Mouse (Mus musculus): ENCODE results near the gene Ank3.

Ank3 gene

DNA sequence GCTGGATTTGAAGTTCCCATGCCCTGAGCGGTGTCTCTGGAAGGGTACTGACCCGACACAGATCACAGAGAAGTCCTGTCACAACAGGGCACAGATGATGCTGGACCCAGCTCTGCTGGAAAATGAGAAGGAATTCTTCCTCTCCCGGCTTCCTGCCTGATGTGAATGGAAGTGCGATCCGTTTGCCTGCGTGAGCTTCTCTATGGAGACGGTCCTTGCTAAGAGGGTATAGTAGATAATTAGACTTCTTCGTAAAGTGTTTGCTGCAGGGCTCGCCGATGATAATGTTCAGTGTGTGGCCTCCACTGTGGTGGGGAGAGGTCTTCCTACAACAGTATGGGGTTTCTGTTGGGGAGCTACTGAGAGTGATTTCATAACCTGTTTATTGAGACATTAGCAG lies 388.8 kb downstream of the Ank3 start:
- no peak for DNase-seq

DNA sequence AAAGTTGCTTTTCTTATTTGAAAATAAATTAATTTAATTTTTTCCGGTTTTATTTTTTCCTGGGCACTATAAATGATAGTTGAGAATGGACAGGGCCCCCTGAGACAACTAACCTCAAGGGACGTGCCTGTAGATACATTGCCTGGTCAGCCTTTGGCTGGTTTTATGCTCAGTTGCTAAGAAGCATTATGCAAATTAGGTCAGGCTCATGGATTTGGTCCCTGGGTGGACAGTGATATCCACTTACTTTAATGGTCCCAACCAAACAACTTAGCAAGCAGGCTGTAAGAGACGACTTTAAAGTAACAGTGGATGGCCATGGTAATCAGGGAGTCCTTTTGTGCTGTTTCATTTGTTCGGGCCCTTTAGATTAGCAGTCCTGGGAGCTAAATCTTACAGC lies 392.0 kb downstream of the Ank3 start:
- DNase-seq = no peak

DNA sequence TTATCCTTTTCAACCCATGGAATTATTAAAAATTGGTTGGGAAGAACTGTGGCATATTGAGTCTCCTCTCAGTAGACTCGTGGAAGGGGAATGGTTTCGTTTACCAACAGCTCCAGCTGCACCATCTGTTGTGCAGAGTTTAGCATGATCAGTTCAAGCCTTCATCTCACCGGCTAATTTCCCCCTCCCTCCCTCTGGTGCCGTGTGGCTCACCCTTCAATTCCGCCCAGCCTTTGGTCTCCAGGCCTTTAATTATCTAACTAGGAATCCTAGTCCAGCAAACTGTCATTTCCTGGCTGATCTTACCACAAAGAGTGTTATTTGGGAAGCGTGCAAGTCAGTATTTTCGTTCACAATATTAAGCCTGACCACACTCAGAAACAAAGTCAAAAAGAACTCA lies 393.4 kb downstream of the Ank3 start:
- no peak for DNase-seq

DNA sequence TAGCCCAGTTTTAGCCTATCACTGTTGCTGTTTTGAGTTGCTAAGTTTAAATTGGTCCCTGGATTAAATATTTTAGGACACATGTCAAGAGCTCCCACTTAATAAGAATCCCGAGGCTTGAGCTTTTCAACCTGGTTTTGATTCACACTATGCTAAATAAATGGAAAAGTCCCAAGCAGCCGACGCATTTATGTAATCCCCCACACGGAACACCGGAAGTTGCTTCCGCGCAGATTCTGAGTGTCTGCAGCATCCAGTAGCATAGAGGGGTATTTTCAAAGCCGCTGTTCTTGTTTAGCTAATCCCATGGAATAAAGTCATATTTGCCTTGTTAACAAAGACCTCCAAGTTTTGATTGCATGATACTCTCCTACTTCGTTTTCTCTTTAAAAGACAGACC lies 393.8 kb downstream of the Ank3 start:
- no peak for DNase-seq

DNA sequence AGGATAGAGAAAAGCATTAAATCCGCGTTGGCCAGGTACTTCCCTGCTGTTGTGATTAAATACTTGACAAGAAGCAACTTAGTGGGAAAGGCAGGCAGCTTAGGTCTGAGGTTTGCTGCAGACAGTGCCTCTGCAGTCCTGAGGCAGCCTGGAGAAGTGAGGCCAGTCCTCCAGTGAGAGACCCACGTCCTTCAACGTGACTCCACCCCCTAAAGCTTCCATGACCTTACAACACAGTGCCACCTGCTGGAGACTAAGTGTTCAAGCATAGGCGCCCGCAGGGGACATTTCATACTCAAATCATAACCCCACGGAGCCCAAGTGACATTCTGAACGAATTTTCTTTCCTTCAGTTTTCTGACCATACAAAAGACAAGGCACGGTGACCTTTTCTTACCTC lies 394.5 kb downstream of the Ank3 start:
- DNase-seq = peak; percentile 48

DNA sequence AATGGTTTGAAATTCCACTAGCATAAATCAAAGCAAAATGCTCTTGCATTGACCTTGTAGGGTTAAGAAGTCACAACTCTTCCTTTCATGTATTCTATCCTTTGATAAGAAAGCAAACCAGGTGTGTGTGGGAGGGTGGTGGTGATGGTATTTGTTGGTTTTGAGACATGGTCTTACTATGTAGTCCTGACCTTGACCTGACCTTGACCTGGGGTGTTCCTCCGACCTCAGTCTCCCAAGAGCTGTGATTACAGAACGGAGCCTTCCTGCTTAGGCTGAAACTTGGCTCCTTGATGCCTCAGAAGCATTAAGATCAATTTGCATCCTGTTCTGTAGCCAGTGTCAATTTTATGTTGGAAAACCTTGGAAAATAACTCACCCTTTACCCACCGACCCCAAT lies 397.1 kb downstream of the Ank3 start:
- no peak for DNase-seq

DNA sequence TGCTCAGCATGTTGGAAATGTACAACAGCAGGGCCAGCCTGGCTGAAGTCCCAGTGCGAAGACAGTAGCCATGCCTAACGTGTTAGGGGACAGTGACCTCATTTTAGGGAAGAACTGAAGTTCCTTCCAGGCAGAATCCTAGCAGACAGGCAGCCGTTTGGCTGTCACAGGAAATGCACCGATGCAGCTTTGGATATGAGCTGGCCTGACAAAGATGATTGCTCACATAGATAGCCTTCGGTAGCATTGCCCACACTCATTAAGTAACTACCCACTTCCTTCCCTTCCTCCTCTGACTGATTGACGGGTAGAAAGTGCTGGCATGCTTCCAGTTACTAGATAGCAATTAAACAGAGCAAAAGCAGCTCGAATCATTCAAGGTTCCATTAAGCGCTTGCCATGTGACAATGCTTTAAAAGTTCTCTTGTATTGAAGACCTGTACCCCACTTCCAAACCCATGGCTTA lies 397.9 kb downstream of the Ank3 start:
- no peak for DNase-seq

DNA sequence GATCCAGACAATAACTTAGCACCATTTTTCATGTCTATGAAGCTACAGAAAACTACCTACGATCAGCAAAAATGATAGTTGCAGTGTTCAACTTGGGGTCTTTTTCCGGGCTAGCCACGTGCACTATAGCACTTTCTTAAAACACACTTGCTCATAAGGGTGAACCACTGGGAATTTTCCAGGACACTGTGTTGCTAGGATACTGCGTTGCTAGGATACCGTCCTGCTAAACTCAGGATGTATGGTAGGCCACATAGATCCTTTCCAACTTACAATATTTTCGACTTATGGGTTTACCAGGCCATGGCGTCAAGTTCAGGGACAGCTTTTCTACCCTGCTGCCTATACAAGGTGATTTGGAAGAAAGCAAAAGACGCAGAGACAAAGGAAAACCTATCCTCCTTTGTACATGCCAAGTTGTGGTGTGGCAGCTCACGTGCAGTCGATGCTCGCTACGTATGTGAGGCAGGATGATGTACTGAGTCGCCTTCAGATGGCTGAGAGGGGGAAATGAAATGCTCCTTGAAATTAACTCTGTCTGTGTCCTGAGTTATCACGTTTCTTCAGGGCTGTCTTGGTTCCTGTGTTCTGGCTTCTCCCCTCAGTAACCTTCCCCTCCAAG lies 404.7 kb downstream of the Ank3 start:
- no peak for DNase-seq

DNA sequence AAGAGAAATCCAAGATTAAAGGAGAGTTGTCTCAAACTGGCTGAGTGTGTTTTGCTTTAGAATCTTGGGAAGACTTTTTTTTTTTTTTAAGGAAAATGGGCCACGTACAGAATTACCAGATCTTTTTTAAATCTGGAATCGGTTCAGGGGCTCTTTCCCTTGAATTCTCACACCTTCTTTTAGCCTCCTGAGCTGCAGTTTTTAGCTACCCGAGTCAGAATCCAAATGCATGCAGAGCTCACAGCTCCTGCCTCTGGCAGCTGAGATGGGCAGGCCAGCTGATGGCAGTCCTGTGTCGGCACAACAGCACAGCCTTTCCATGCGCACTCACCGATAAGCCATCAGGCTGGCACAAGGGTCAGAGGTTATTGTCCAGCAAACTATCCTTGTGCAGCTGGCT lies 406.0 kb downstream of the Ank3 start:
- no peak for DNase-seq

DNA sequence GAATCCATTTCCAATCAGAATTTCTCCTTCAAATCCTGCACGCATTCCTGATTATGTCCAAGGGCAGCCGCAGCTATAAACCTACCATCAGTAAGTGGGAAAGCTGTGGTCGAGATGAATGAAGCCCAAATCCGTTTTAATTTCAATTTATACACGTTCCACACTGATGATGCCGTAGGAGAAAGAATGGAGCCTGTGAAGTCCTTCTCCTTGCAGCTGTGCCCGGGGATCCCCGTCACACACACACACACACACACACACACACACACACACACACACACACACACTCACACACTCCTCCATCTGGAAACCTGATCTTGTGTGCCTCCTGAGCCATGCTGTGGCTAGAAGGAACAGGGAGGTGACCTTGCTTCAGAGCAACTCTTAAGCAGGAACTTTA lies 412.2 kb downstream of the Ank3 start:
- DNase-seq = no peak

DNA sequence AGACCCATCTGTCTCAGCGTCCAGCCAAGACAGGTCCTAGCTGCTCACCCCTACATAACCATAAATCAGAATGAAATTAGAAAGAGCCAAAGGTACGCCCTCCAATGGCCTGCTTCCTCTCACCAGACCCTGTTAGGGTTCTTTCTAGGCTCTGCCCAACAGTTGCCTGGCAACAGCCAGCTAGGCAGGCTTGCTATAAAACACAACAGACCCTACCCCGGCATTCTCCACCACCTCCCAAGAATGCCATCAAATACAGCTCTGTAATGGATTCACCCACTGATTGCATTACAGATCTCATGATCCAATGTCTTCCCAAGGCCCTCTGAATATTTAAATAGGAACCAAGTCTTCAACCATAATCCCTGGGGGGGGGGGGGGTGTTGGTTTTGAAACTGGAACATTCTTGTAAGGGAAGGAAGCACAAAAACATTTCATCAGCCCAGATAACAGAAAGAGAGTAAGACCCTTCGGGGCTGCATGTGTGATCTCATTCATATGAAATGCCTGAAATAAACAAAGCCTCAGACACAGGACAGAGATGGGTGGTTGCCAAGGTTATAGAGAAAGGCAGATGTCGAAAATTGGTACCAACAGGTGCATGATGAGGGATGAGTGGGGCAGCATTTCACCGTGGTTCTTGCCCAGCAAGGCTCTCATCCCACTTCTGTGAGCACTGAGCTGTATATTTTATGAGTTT lies 415.4 kb downstream of the Ank3 start:
- no peak for DNase-seq

DNA sequence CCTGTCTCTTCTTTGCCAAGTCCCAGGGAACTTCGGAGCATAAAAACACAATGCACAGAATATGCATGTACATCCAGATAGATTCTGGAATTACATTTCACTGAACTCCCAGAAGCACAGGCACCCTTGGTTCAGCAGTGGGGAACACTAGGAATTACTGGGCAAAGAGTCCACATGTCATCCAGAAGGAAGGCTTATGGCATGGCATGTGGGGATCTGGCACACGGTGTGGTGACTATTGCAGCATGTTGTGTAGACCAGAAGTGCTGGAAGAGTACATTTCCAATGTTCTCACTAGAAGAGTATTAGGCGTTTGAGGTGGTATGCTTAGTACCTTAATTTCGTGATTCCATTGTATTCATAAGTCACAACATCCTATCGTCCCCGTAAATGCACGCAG lies 422.7 kb downstream of the Ank3 start:
- no peak for DNase-seq

DNA sequence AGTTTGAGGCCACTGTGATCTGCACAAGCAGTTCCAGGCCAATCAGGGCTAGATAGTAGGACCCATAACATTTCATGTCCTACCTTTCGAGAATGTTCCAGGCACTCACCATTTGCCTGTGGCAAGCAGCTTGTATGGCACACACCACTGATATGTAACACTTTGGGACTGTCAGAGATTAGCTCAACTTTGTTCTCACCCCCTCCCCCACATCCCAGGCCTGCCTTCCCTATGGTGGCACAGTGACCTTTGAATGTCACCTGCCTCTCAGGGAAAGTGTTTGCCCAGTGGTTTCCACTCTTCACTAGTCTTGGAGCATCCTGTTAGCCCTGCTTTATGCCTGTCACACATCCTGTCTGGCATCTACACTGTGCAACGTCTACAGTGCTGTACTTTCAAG lies 430.2 kb downstream of the Ank3 start:
- DNase-seq = no peak

DNA sequence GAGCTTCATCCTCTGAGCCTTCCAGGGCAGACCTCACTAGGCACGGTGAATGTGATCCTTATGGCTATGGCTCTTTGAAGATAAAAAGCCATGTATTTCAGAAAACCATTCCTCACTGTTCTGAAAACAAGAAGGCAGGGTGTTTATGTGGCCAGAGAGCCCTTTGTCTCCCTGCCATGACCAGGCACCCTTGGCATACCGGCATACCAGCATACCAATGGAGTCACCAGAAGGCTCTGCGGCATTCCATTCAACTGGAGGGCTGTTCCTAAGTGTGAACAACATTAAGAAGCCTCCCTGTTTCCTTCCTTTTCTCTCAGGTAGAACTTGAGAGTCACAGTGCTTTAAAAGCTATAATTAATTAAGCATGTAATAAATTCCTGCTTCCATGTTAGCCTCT lies 430.7 kb downstream of the Ank3 start:
- no peak for DNase-seq

DNA sequence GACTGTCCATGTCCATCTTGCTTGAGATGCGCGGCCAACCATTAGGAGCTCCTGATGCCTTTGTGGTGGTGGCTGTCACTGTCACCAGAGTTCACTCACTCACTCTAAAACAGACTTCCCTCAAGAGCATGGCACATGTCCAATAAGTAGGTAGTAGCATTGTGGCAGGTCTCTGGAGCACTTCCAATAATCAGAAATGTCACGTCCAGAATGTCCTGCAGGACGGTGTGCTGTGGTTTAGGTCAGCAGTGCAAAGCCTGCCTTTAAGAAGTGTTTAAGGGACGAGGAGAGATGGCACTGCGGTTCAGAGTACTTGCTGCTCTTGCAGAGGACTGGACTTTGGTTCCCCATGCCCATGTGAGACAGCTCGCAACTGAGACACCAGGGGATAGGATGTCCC lies 433.0 kb downstream of the Ank3 start:
- DNase-seq = no peak

DNA sequence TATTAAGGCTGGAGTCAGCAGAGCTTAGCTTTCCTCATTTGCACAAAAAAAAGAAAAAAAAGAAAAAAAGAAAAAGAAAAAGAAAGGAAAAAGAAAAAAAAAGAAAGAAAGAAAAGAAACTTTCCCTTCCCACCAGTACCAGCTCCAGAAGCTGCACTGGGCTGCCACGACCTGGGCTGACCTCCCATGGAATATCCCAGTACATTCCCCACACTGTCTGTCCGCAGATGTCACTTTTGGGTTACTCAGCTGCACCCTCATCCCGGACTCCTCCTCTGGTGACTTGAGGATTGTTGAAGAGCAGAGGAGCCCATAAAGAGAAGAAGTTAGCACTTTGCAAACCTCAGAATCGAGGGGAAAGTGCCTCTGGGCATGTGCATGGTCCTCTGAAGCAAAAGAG lies 433.7 kb downstream of the Ank3 start:
- DNase-seq = no peak

DNA sequence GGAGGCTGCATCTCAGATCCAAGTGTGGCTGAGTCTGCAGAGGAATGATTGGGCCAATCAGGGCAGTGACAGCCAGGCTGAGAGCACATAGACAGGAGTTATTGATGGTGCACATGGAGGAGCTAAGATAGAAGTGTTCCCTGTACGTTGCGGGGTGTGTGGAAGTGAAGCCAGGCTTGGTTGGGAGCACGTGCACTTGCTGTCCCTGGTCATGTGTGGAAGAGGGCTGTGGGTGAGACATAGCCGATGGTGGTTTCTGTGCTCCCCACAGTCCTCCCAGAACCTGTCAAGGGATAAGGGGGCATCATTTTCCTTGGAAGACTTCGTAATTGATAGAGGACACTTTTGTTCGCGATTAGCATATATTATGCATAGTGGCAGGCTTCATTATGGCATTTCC lies 434.2 kb downstream of the Ank3 start:
- no peak for DNase-seq

DNA sequence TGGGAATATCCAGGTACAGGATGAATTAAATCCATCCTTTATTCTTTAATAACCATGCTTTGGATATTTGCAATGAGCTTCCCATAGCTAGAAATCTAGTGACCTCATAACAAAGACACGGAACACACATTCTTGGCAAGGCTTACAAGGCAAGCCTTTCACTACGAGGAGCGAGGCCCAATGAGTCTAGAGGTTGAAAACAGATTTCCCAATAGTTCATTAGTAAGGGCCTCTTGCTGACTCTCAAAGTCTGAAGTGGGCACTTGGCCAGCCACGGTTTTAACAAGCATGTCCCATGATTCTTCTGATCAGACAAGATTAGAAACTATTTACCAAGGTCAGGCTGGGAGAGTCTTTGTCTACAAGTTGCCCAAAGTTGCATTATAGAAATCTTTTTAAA lies 436.1 kb downstream of the Ank3 start:
- DNase-seq = no peak

DNA sequence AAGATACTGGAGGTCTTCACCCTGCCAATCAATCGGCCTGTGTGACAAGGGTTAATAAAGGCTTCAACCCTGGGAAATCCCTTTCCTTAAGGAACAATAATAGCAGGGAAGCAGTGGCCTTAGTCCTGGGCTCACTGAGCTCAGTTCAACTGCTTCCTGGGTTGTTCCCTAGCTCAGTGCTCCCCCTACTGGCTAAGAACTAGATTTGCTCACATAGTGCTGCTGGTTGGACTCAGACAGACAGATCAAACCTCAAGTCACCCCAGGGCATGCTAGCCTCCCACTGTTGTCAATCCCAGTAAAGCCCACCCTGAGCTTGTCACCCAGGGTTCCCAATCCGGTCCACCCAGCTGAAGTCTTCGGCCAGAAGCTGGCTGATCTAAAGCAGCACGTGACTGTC lies 447.2 kb downstream of the Ank3 start:
- peak; percentile 22 for DNase-seq

DNA sequence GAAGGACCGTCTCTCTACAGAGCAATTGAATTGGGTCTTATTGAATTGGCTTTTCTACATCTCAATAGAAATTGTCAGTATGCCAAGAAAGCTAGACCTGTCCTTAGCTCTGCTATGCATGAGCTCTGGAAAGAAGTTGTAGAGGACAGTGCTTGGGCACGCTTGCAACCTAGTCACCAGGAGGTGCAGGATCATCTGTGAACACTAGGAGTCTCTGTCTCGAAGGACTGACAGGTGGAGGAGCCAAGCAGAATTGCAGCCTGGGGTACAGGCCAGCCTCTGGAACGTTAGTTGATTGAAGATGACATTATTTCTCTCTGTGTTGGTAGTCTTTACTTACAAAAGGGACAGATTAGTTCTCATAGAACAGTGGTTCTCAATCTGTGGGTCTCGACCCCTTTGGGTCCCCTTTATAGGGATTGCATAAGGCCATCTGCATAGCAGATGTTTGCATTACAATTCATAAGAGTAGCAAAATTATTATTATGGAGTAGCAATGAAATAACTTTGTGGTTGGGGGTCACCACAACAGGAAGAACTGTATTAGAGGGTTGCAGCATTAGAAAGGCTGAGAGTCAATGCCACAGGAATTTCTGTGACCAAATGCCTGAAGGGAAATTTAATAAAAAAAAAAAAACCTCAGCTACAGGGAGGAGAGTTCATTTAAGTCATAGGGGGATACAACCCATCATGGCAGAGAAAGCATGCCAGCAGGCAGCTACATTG lies 454.0 kb downstream of the Ank3 start:
- no peak for DNase-seq

DNA sequence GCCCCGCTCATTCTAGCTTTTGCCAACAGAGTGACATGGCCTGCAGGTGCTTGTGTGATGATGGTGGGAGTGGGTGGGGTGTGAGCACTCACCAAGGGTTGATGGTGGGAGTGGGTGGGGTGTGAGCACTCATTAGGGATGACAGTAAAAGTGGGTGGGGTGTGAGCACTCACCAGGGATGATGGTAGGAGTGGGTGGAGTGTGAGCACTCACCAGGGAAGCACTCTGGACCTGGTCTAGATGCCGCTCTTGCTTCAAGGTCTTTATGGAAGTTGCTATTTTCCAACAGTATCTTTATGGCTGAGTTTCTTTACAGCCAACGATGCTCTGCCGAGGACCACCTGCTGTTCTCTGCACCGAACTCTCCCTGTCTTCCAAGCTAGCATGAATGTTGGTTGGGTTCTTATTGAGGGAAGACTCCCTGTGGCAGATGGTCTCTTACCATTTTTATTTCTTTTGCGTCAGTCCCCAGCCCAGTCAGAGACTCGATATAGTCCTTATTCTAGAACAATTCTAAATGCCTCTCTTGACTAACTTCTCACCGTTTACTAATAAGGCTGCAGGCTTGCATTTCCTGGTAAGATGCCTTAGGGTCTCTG lies 456.1 kb downstream of the Ank3 start:
- DNase-seq = no peak

DNA sequence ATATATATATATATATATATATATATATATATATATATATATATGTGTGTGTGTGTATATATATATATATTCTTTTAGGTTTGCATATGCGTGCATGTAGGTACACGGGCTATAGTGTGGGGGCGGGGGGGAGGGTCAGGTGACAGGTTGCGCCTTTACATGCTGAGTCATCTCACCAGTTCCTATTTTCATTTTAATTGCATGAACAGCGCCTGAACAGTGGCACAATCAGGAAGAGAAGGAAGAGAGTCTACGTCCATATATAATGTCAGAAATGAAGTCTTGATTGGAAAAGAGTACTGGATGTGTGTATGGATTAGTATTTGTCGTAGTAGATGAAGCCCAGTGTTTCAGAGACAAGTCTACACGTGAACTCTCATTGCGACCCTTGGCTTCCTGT lies 459.4 kb downstream of the Ank3 start:
- DNase-seq = no peak

DNA sequence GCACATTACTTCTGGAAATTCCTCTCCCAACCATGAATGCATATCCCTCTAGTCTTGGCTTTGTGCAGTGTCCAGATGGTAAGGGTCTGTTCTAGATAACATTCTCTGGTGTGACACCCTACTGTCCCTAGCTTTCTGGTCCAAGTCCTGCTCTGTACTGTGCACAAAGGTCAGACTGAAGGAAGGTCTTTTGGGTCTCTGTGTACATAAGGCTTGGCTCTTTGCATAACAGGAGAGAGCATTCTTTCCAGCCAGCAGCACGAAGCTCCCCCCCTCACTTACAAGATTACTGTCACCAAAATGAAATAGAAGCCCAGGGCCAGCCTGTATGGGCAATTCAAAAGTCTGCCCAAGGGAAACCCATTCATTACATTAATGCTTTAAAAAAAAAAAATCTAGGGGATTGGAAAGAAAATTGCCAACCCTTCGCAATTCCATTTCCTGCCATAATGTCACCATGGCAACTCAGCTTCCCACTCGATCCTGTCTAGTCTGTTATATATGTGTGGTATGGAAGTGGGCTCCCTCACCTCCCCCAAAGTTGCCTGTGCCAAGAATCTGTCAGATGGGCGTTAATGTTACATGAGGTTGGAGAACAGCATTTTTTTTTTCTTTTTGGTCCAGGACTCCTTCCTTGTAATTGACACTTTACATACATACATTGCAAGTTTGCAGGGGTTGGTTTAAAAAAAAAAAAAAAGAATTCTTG lies 460.5 kb downstream of the Ank3 start:
- no peak for DNase-seq

All from thymus, postnatal 4 days (tissue).